ENCODE assay signal across 14 mouse cellular contexts in genomic region chr7:123405619-123406018, GRCm38 (mm10). TPM values are rescaled to one million over a fixed set of nuclear protein-coding genes. Genes with fewer than 3 reads are reported as not detected.
DNase-seq lines count a peak whose midpoint lies in the region; ATAC-seq and TF ChIP-seq lines count a peak whose summit lies in the region.
"Had no signal": no experiment of that assay in that cellular context is flagged by ENCODE, and none has a peak within 500 bp of the region (broad histone marks: within the 10 kb centered on the region; RNA-seq: fewer than 3 reads in every experiment).

No protein-coding gene starts in this region.

- CTCF ChIA-PET in Patski (lab: Charles Lee) = interaction anchor here (1.1 kb wide), 1 partner anchor 27 kb away, joined by 3 read pairs; no protein-coding TSS in a partner anchor

- in situ Hi-C loops in Patski (cut with MboI; ENCODE audit: low pct_unique_long_range_greater_than_20kb) = no loop called here

- ATAC-seq in Patski = peak; percentile 74
- peak; percentile 79; the same call in 1 of the 2 replicates for ATAC-seq in heart, embryonic 16.5 days (replicated peaks; ENCODE audit: extremely low read depth, insufficient read depth, low FRiP score)
- ATAC-seq in megakaryocyte-erythroid progenitor cell, adult 5-6 weeks (replicated peaks; ENCODE audit: low FRiP score, low TSS enrichment, poor library complexity, severe bottlenecking) = peak; percentile 51
- ATAC-seq in forebrain, embryonic 14.5 days = no peak

- H3K4me1 ChIP-seq in heart, embryonic 16.5 days (ENCODE audit: control insufficient read depth, insufficient read depth, low read length) = peaks cover 7% of the 10 kb centered on the region; the same call in 1 of the 2 replicates
- no peaks in the 10 kb centered on the region; the same call in 1 of the 2 replicates for H3K4me1 ChIP-seq in forebrain, embryonic 14.5 days (ENCODE audit: control insufficient read depth, insufficient read depth, low read length)

- peak; percentile 31 for DNase-seq in gastrocnemius, adult 2 months
- DNase-seq in gastrocnemius, postnatal 36 days = no peak
- DNase-seq in Patski (ENCODE audit: low read depth, low spot score) = no peak
- no peak for DNase-seq in left cerebral cortex, postnatal 14 days (ENCODE audit: low spot score in 2 of 2)
- no peak for DNase-seq in forebrain, embryonic 14.5 days (ENCODE audit: low spot score)
- DNase-seq in frontal cortex, adult 2 months (ENCODE audit: extremely low spot score in 1 of 2, low spot score in 1 of 2) = no peak
- DNase-seq: cerebellum, adult 8-10 months; gastrocnemius, postnatal 14 days; kidney, postnatal 10 days; lung, adult 18-20 months had no signal

- H3K36me3 ChIP-seq in heart, embryonic 16.5 days (ENCODE audit: control insufficient read depth, insufficient read depth) = peaks cover 14% of the 10 kb centered on the region; the same call in 1 of the 2 replicates
- peaks cover 51% of the 10 kb centered on the region for H3K36me3 ChIP-seq in forebrain, embryonic 14.5 days (ENCODE audit: control insufficient read depth, insufficient read depth, low read length)

- no peaks in the 10 kb centered on the region for H3K9me3 ChIP-seq in heart, embryonic 16.5 days (replicated peaks; ENCODE audit: control insufficient read depth, low read length)
- no peaks in the 10 kb centered on the region for H3K9me3 ChIP-seq in forebrain, embryonic 14.5 days (replicated peaks; ENCODE audit: control insufficient read depth, low read length)
- H3K9me3 ChIP-seq: megakaryocyte, embryonic 14.5 days had no signal

- no peak overlapping the region for H3K9ac ChIP-seq in heart, embryonic 16.5 days (ENCODE audit: low read length)
- no peak overlapping the region for H3K9ac ChIP-seq in forebrain, embryonic 14.5 days (ENCODE audit: low read length)

- POLR2A ChIA-PET in Patski (lab: Charles Lee) = interaction anchor here (1.2 kb wide), 1 partner anchor 20 kb away, joined by 3 read pairs; no protein-coding TSS in a partner anchor

- no peak overlapping the region for H3K4me3 ChIP-seq in gastrocnemius, adult 2 months
- H3K4me3 ChIP-seq in heart, embryonic 16.5 days (ENCODE audit: low read length) = no peak overlapping the region
- no peak overlapping the region for H3K4me3 ChIP-seq in forebrain, embryonic 14.5 days (ENCODE audit: low read depth, low read length)
- H3K4me3 ChIP-seq: left cerebral cortex, adult 2 months had no signal

- H3K4me2 ChIP-seq in heart, embryonic 16.5 days (ENCODE audit: low read depth, low read length) = no peak overlapping the region
- H3K4me2 ChIP-seq in forebrain, embryonic 14.5 days (ENCODE audit: low read length) = no peak overlapping the region

- intact Hi-C loops in gastrocnemius, adult 2 months (cut with DNase I) = no loop called here
- intact Hi-C loops in gastrocnemius, postnatal 36 days (cut with DNase I) = no loop called here
- intact Hi-C loops in left cerebral cortex, postnatal 14 days (cut with DNase I) = loop anchor here (5.0 kb wide), 1 partner anchor 62 kb away; no protein-coding TSS in a partner anchor

- peak overlapping the region; percentile 89 for H3K27ac ChIP-seq in gastrocnemius, adult 2 months
- H3K27ac ChIP-seq in heart, embryonic 16.5 days (ENCODE audit: low read length) = peak overlapping the region; percentile 40
- H3K27ac ChIP-seq in forebrain, embryonic 14.5 days (ENCODE audit: low read depth, low read length) = no peak overlapping the region
- H3K27ac ChIP-seq: left cerebral cortex, adult 2 months had no signal

- 26% methylated on average over 3 of the region's 3 CpGs for WGBS in heart, embryonic 16.5 days
- 91% methylated on average over 3 of the region's 3 CpGs for WGBS in forebrain, embryonic 14.5 days

- TF ChIP-seq CTCF in gastrocnemius, adult 2 months (IDR thresholded peaks at IDR 0.05) = no peak
- no peak for TF ChIP-seq CTCF in Patski (IDR thresholded peaks at IDR 0.05)

- H3K27me3 ChIP-seq in Patski = no peaks in the 10 kb centered on the region
- no peaks in the 10 kb centered on the region for H3K27me3 ChIP-seq in heart, embryonic 16.5 days (ENCODE audit: control insufficient read depth, insufficient read depth, low read length)
- H3K27me3 ChIP-seq in forebrain, embryonic 14.5 days (replicated peaks; ENCODE audit: control insufficient read depth, insufficient read depth, low read length) = no peaks in the 10 kb centered on the region
- H3K27me3 ChIP-seq: megakaryocyte, embryonic 14.5 days had no signal

RNA-seq across cellular contexts. Expression of gene Arhgap17, which starts 35.9 kb away (rescaled TPM):
- total RNA-seq in gastrocnemius, adult 2 months (2021) = 10 to 100 TPM; 16.4 to 18.5 TPM
- 10 to 100 TPM; 13.5 to 15.9 TPM for total RNA-seq in gastrocnemius, postnatal 36 days (2021)
- polyA plus RNA-seq in Patski (2021) = 27.4 TPM
- polyA plus RNA-seq in heart, embryonic 16.5 days (2015; fragmentation: Nextera tagmentation; extraction: Ambion mirVana) = 14.3 and 15.1 TPM in 2 replicates
- 17.8 and 30.5 TPM in 2 replicates for total RNA-seq in megakaryocyte-erythroid progenitor cell, adult 5-6 weeks (2014; fragmentation: Nextera tagmentation)
- 12.6 and 16.5 TPM in 2 replicates for total RNA-seq in megakaryocyte-erythroid progenitor cell, adult 5-6 weeks (2017)
- total RNA-seq in left cerebral cortex, postnatal 14 days (2021) = 10 to 100 TPM; 16.9 to 20.9 TPM
- polyA plus RNA-seq in forebrain, embryonic 14.5 days (2014; fragmentation: Nextera tagmentation; extraction: Ambion mirVana) = 8.5 and 11.0 TPM in 2 replicates
- 16.4 and 20.4 TPM in 2 replicates for polyA plus RNA-seq in frontal cortex, adult 2 months (2012; rRNA removed)

RNA-seq across cellular contexts. Expression of gene Lcmt1, which starts 36.0 kb away (rescaled TPM):
- total RNA-seq in gastrocnemius, adult 2 months (2021) = 10 to 100 TPM; 28.5 to 28.8 TPM
- 10 to 100 TPM; 23.0 to 29.8 TPM for total RNA-seq in gastrocnemius, postnatal 36 days (2021)
- polyA plus RNA-seq in Patski (2021) = 40.4 TPM
- 38.5 and 39.8 TPM in 2 replicates for polyA plus RNA-seq in heart, embryonic 16.5 days (2015; fragmentation: Nextera tagmentation; extraction: Ambion mirVana)
- total RNA-seq in megakaryocyte-erythroid progenitor cell, adult 5-6 weeks (2014; fragmentation: Nextera tagmentation) = 36.2 and 57.0 TPM in 2 replicates
- 42.8 and 43.3 TPM in 2 replicates for total RNA-seq in megakaryocyte-erythroid progenitor cell, adult 5-6 weeks (2017)
- total RNA-seq in left cerebral cortex, postnatal 14 days (2021) = 10 to 100 TPM; 83.3 to 91.9 TPM
- polyA plus RNA-seq in forebrain, embryonic 14.5 days (2014; fragmentation: Nextera tagmentation; extraction: Ambion mirVana) = 108 and 113 TPM in 2 replicates
- 87.9 and 89.4 TPM in 2 replicates for polyA plus RNA-seq in frontal cortex, adult 2 months (2012; rRNA removed)

RNA-seq across cellular contexts. Expression of gene Aqp8, which starts 56.5 kb away (rescaled TPM):
- total RNA-seq in gastrocnemius, adult 2 months (2021) = not detected
- total RNA-seq in gastrocnemius, postnatal 36 days (2021) = not detected
- not detected for polyA plus RNA-seq in Patski (2021)
- 0.83 and 1.00 TPM in 2 replicates for polyA plus RNA-seq in heart, embryonic 16.5 days (2015; fragmentation: Nextera tagmentation; extraction: Ambion mirVana)
- not detected in 2 replicates for total RNA-seq in megakaryocyte-erythroid progenitor cell, adult 5-6 weeks (2014; fragmentation: Nextera tagmentation)
- total RNA-seq in megakaryocyte-erythroid progenitor cell, adult 5-6 weeks (2017) = not detected in 2 replicates
- not detected for total RNA-seq in left cerebral cortex, postnatal 14 days (2021)
- not detected in 2 replicates for polyA plus RNA-seq in forebrain, embryonic 14.5 days (2014; fragmentation: Nextera tagmentation; extraction: Ambion mirVana)
- 0.32 TPM in 1 of 2 replicates, not detected in the other for polyA plus RNA-seq in frontal cortex, adult 2 months (2012; rRNA removed)
- total RNA-seq: gastrocnemius, postnatal 14 days; left cerebral cortex, adult 2 months had no signal
